Mouse (Mus musculus) heart, embryonic 13.5 days (tissue): ENCODE results near the gene Adgre4. TPM values are rescaled to one million over a fixed set of nuclear protein-coding genes. Genes with fewer than 3 reads are reported as not detected.

Experiments used
- ATAC-seq: fragments of 200-750 bp; cut with Nextera tagmentation; 2 replicates; pipeline ENCODE4 v1.8.0; 2017; ENCODE audit warnings: moderate TSS enrichment; ENCODE audit not compliant: insufficient number of reproducible peaks, low FRiP score, low TSS enrichment; ENCODE audit errors: extremely low read depth
- H3K27ac ChIP-seq: fragments of 300-500 bp; sonication (generic); replicated peaks from 2 replicates; pipeline ENCODE4 v1.5.1; 2015; ENCODE audit warnings: moderate library complexity, mild to moderate bottlenecking, inconsistent platforms
- H3K27me3 ChIP-seq: fragments of 300-500 bp; sonication (generic); replicated peaks from 2 replicates; pipeline ENCODE4 v1.6.1; 2015; ENCODE audit warnings: mild to moderate bottlenecking, inconsistent platforms
- H3K36me3 ChIP-seq: fragments of 300-500 bp; sonication (generic); 2 replicates; pipeline ENCODE4 v1.6.1; 2015; ENCODE audit warnings: mild to moderate bottlenecking, inconsistent platforms
- H3K4me1 ChIP-seq: fragments of 300-500 bp; sonication (generic); 2 replicates; pipeline ENCODE4 v1.6.1; 2015; ENCODE audit warnings: inconsistent platforms
- H3K4me2 ChIP-seq: fragments of 300-500 bp; sonication (generic); 2 replicates; pipeline ENCODE4 v1.6.1; 2015; ENCODE audit warnings: inconsistent platforms, mild to moderate bottlenecking, moderate library complexity
- H3K4me3 ChIP-seq: fragments of 300-500 bp; sonication (generic); 2 replicates; pipeline ENCODE4 v1.5.1; 2015; ENCODE audit warnings: moderate library complexity, mild to moderate bottlenecking, inconsistent platforms
- H3K9ac ChIP-seq: fragments of 300-500 bp; sonication (generic); 2 replicates; pipeline ENCODE4 v1.6.1; 2015; ENCODE audit warnings: inconsistent platforms, mild to moderate bottlenecking, moderate library complexity
- H3K9me3 ChIP-seq: fragments of 300-500 bp; sonication (generic); 2 replicates; pipeline ENCODE4 v1.6.1; 2016; ENCODE audit warnings: inconsistent platforms
- WGBS: fragments of 180-500 bp; shearing (Covaris S2); methylation state at CpG from one replicate; pipeline ENCODE4 v1.1.7; 2015; ENCODE audit warnings: mixed read lengths; 5-methylcytosine and 5-hydroxymethylcytosine counted together
- polyA plus RNA-seq: library from polyadenylated mRNA; unstranded; fragments of >200 nt; fragmentation: Nextera tagmentation; extraction: Ambion mirVana; gene quantifications from 2 replicates; pipeline ENCODE4 v1.2.1, GENCODE M21; 2015

Adgre4 gene
- 0.13 and 0.16 TPM in 2 replicates for polyA plus RNA-seq

- Histone ChIP-seq H3K4me2 (no peak within 1 kb of the TSS), H3K9ac (no peak within 1 kb of the TSS), H3K27me3 (no peaks in the 10 kb centered on the region), H3K27ac (no peak within 1 kb of the TSS), H3K36me3 (no peaks in the 10 kb centered on the region), H3K9me3 (no peaks in the 10 kb centered on the region), H3K4me1 (no peaks in the 10 kb centered on the region), H3K4me3 (no peak within 1 kb of the TSS)
- WGBS = 34% methylated on average over 2 of the region's 2 CpGs
- ATAC-seq = no peak
Measured at GRCm38 (mm10) chr17:55749786-55750185, at the start of gene Adgre4. TSS of gene Adgre4 (plus strand) at chr17:55749984.

GRCm38 (mm10) chr17:55702161-55702820, 47.5 kb upstream of the Adgre4 start:
- no peak for ATAC-seq

GRCm38 (mm10) chr17:55702865-55703264, 46.9 kb upstream of the Adgre4 start:
- H3K4me1 ChIP-seq = no peaks in the 10 kb centered on the region
- no peak for ATAC-seq
- H3K27ac ChIP-seq = no peak overlapping the region
- peaks cover 21% of the 10 kb centered on the region for H3K36me3 ChIP-seq
- H3K4me2 ChIP-seq = no peak overlapping the region
- H3K4me3 ChIP-seq = no peak overlapping the region
- no peaks in the 10 kb centered on the region for H3K27me3 ChIP-seq
- H3K9ac ChIP-seq = no peak overlapping the region
- H3K9me3 ChIP-seq = no peaks in the 10 kb centered on the region
- WGBS = 77% methylated on average over 5 of the region's 5 CpGs

More at GRCm38 (mm10) chr17:55702161-55702820, 47.5 kb upstream of the Adgre4 start:
- no peak overlapping the region for H3K9ac ChIP-seq
- no peaks in the 10 kb centered on the region for H3K27me3 ChIP-seq
- H3K4me3 ChIP-seq = no peak overlapping the region
- H3K9me3 ChIP-seq = no peaks in the 10 kb centered on the region
- no peaks in the 10 kb centered on the region for H3K4me1 ChIP-seq
- H3K4me2 ChIP-seq = no peak overlapping the region
- H3K36me3 ChIP-seq = peaks cover 27% of the 10 kb centered on the region
- WGBS = 51% methylated on average over 3 of the region's 3 CpGs
- no peak overlapping the region for H3K27ac ChIP-seq

- peak within 1 kb of the TSS; percentile 84 for H3K4me2 ChIP-seq
- H3K27ac ChIP-seq = peak within 1 kb of the TSS; percentile 60
- no peaks in the 10 kb centered on the region for H3K9me3 ChIP-seq
- ATAC-seq = peak; percentile 94
- under 1% methylated on average over 37 of the region's 37 CpGs for WGBS
- peak within 1 kb of the TSS; percentile 73 for H3K4me3 ChIP-seq
- peaks cover 3% of the 10 kb centered on the region; the same call in 1 of the 2 replicates for H3K27me3 ChIP-seq
- peaks cover 9% of the 10 kb centered on the region for H3K36me3 ChIP-seq
- H3K4me1 ChIP-seq = no peaks in the 10 kb centered on the region
- peak within 1 kb of the TSS; percentile 87 for H3K9ac ChIP-seq
Measured at GRCm38 (mm10) chr17:55711984-55712811, 37.6 kb upstream of the Adgre4 start, which contains the start of gene Pot1b. TSS of gene Pot1b (minus strand) at chr17:55712628.

GRCm38 (mm10) chr17:55721270-55721669, 28.5 kb upstream of the Adgre4 start:
- Histone ChIP-seq H3K4me3 (no peak overlapping the region), H3K27me3 (no peaks in the 10 kb centered on the region)
- WGBS = 75% methylated on average over 1 of the region's 1 CpGs

GRCm38 (mm10) chr17:55722250-55722649, 27.5 kb upstream of the Adgre4 start:
- H3K4me2 ChIP-seq = no peak overlapping the region
- 62% methylated on average over 2 of the region's 2 CpGs for WGBS
- no peak for ATAC-seq

More at GRCm38 (mm10) chr17:55721270-55721669, 28.5 kb upstream of the Adgre4 start:
- Histone ChIP-seq H3K36me3 (no peaks in the 10 kb centered on the region), H3K9ac (no peak overlapping the region), H3K4me1 (no peaks in the 10 kb centered on the region), H3K4me2 (no peak overlapping the region), H3K27ac (no peak overlapping the region), H3K9me3 (no peaks in the 10 kb centered on the region)
- no peak for ATAC-seq

GRCm38 (mm10) chr17:55726193-55726592, 23.6 kb upstream of the Adgre4 start:
- no peaks in the 10 kb centered on the region for H3K9me3 ChIP-seq
- no peak for ATAC-seq
- no peak overlapping the region for H3K9ac ChIP-seq
- no peaks in the 10 kb centered on the region for H3K4me1 ChIP-seq
- no peaks in the 10 kb centered on the region for H3K36me3 ChIP-seq
- no peak overlapping the region for H3K27ac ChIP-seq
- H3K27me3 ChIP-seq = no peaks in the 10 kb centered on the region
- H3K4me3 ChIP-seq = no peak overlapping the region
- 55% methylated on average over 2 of the region's 2 CpGs for WGBS
- H3K4me2 ChIP-seq = no peak overlapping the region

More at GRCm38 (mm10) chr17:55722250-55722649, 27.5 kb upstream of the Adgre4 start:
- no peaks in the 10 kb centered on the region for H3K36me3 ChIP-seq
- no peaks in the 10 kb centered on the region for H3K27me3 ChIP-seq
- H3K4me3 ChIP-seq = no peak overlapping the region
- H3K9me3 ChIP-seq = no peaks in the 10 kb centered on the region
- no peak overlapping the region for H3K27ac ChIP-seq
- no peak overlapping the region for H3K9ac ChIP-seq
- no peaks in the 10 kb centered on the region for H3K4me1 ChIP-seq

- Histone ChIP-seq H3K27me3 (no peaks in the 10 kb centered on the region), H3K9me3 (no peaks in the 10 kb centered on the region; the same call in 1 of the 2 replicates), H3K36me3 (no peaks in the 10 kb centered on the region), H3K4me2 (no peak overlapping the region), H3K9ac (no peak overlapping the region), H3K4me1 (no peaks in the 10 kb centered on the region), H3K4me3 (no peak overlapping the region), H3K27ac (no peak overlapping the region)
- WGBS = 49% methylated on average over 1 of the region's 1 CpGs
- no peak for ATAC-seq
Measured at GRCm38 (mm10) chr17:55736675-55737074, 13.1 kb upstream of the Adgre4 start.

- H3K4me1 ChIP-seq = no peaks in the 10 kb centered on the region
- H3K9ac ChIP-seq = no peak overlapping the region
- no peak overlapping the region for H3K4me2 ChIP-seq
- ATAC-seq = no peak
- no peaks in the 10 kb centered on the region for H3K27me3 ChIP-seq
- 67% methylated on average over 2 of the region's 2 CpGs for WGBS
- no peak overlapping the region for H3K4me3 ChIP-seq
- H3K9me3 ChIP-seq = no peaks in the 10 kb centered on the region
- H3K36me3 ChIP-seq = no peaks in the 10 kb centered on the region
- H3K27ac ChIP-seq = no peak overlapping the region
Measured at GRCm38 (mm10) chr17:55751170-55751569, 1.4 kb downstream of the Adgre4 start.

- Histone ChIP-seq H3K4me3 (no peak overlapping the region), H3K9me3 (no peaks in the 10 kb centered on the region), H3K4me1 (no peaks in the 10 kb centered on the region), H3K36me3 (no peaks in the 10 kb centered on the region), H3K9ac (no peak overlapping the region), H3K27ac (no peak overlapping the region), H3K4me2 (no peak overlapping the region), H3K27me3 (no peaks in the 10 kb centered on the region)
- ATAC-seq = no peak
Measured at GRCm38 (mm10) chr17:55813642-55814041, 63.9 kb downstream of the Adgre4 start.

GRCm38 (mm10) chr17:55816853-55817252, 67.1 kb downstream of the Adgre4 start:
- no peak for ATAC-seq
- WGBS = 79% methylated on average over 4 of the region's 4 CpGs

More at GRCm38 (mm10) chr17:55816853-55817252, 67.1 kb downstream of the Adgre4 start:
- no peak overlapping the region for H3K9ac ChIP-seq
- H3K4me2 ChIP-seq = no peak overlapping the region
- no peak overlapping the region for H3K4me3 ChIP-seq
- H3K9me3 ChIP-seq = no peaks in the 10 kb centered on the region
- no peaks in the 10 kb centered on the region for H3K27me3 ChIP-seq
- H3K27ac ChIP-seq = no peak overlapping the region
- no peaks in the 10 kb centered on the region for H3K36me3 ChIP-seq
- no peaks in the 10 kb centered on the region for H3K4me1 ChIP-seq
